Mouse (Mus musculus): ENCODE data around the gene Pabpc6.

The Pabpc6 gene

DNA sequence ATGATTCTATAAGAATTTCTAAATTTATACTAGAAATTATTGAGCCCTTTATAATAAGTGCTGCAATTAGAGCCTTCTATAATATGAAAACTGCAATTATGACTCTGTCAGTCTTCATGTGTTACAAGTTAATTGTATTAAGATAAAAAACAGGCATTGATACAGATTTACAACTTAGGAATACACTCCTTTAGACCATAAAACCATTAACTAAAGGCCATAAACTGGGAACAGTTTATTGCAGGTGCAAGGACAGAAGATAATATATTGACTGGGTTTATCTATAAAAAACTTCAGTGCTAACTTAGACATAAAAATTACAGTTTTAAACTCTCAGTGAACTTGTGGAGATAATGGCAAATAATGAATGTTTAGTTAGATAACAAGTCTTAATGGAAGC lies 42.5 kb downstream of the Pabpc6 start:
- ChIA-PET CTCF (no interaction called here), POLR2A (no interaction called here)
